Mouse (Mus musculus) MEL (cell line): ENCODE measurements around the gene Cyp26b1.

Source experiments
- E2F4 ChIP-seq: IDR thresholded peaks from 2 replicates; pipeline ENCODE4 v1.6.1; 2011; ENCODE audit warnings: low read depth, low read length, improper control_type of control experiment, borderline replicate concordance
- KAT2A ChIP-seq: conservative IDR thresholded peaks from 2 replicates; pipeline ENCODE4 v1.6.1; 2012; ENCODE audit warnings: low read depth, low read length, improper control_type of control experiment, inconsistent platforms

- TF ChIP-seq E2F4, result no peak
- no peak for TF ChIP-seq KAT2A
These were observed 47.3 kb upstream of the Cyp26b1 start for GRCm38 (mm10) chr6:84641062-84641431.
